Mouse (Mus musculus) forebrain, embryonic 10.5 days (tissue): ENCODE results near the gene Myof. TPM values are rescaled to one million over a fixed set of nuclear protein-coding genes. Genes with fewer than 3 reads are reported as not detected.

ENCODE experiments used
- DNase-seq: peaks from one replicate; pipeline ENCODE4 v3.0.0-alpha.2; 2017; ENCODE audit warnings: low spot score; ENCODE audit errors: extremely low spot score
- H3K27ac ChIP-seq: fragments of 300-500 bp; sonication (generic); 2 replicates; pipeline ENCODE4 v1.5.1; 2016; ENCODE audit warnings: mild to moderate bottlenecking
- H3K27me3 ChIP-seq: fragments of 300-500 bp; sonication (generic); 2 replicates; pipeline ENCODE4 v1.6.1; 2016; ENCODE audit warnings: mild to moderate bottlenecking; ENCODE audit not compliant: poor library complexity, severe bottlenecking
- H3K36me3 ChIP-seq: fragments of 300-500 bp; sonication (generic); replicated peaks from 2 replicates; pipeline ENCODE4 v1.6.1; 2016; ENCODE audit warnings: mild to moderate bottlenecking, moderate library complexity
- H3K4me1 ChIP-seq: fragments of 300-500 bp; sonication (generic); 2 replicates; pipeline ENCODE4 v1.6.1; 2016
- H3K4me3 ChIP-seq: fragments of 300-500 bp; sonication (generic); 2 replicates; pipeline ENCODE4 v1.5.1; 2016; ENCODE audit warnings: mild to moderate bottlenecking, moderate library complexity
- H3K9me3 ChIP-seq: fragments of 300-500 bp; sonication (generic); 2 replicates; pipeline ENCODE4 v1.6.1; 2016; ENCODE audit warnings: mild to moderate bottlenecking, moderate library complexity
- WGBS: fragments of 180-500 bp; shearing (Covaris S2); methylation state at CpG from one replicate; pipeline ENCODE4 v1.1.7; 2016; 5-methylcytosine and 5-hydroxymethylcytosine counted together
- polyA plus RNA-seq: library from polyadenylated mRNA; unstranded; fragments of >200 nt; fragmentation: Nextera tagmentation; extraction: Ambion mirVana; gene quantifications from 2 replicates; pipeline ENCODE4 v1.2.1, GENCODE M21; 2016

Gene Myof
- polyA plus RNA-seq, 1 experiment from 2014 or later: 2.3 TPM

DNA sequence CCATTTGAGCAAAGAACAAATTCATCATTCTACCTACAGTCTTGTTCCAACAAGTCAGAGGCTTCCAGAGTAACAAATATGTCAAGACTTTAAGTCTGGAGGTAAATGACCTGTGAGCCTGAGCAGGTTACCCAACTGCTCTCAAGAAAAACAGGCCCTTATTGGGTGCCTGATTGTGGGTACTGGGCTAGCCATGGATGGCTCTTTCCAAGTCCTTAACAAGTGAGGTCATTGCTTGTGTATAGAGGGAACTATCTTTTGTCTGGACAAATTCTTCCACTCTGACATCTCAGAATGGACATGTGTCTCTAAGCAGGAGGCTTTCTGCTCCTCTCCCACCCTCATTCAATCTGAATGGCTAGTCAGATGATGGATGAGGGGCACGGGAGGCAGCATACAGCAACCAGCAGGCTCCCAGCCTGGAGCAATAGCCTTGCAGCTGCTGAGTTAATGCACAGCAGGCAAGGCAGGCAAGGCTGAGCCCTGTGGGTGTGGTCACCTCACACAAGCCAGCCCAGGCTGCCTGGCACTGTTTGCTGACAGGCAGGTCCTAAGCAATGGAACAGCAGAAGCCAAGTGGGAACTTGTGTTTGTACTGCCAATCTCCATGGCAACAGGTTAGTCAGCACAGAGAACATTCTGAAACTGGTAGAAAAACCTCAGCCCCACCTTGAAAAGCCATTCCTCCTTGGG is 28.1 kb downstream of the Myof start:
- WGBS: 13% methylated on average over 1 of the region's 1 CpGs
- Histone ChIP-seq H3K4me1 (peaks cover 17% of the 10 kb centered on the region), H3K4me3 (no peak overlapping the region), H3K9me3 (no peaks in the 10 kb centered on the region), H3K27me3 (no peaks in the 10 kb centered on the region), H3K27ac (0 out of 2 replicates have a peak overlapping the region, but pooled peaks have one; percentile 12), H3K36me3 (no peaks in the 10 kb centered on the region)
- peak; percentile 35 for DNase-seq

DNA sequence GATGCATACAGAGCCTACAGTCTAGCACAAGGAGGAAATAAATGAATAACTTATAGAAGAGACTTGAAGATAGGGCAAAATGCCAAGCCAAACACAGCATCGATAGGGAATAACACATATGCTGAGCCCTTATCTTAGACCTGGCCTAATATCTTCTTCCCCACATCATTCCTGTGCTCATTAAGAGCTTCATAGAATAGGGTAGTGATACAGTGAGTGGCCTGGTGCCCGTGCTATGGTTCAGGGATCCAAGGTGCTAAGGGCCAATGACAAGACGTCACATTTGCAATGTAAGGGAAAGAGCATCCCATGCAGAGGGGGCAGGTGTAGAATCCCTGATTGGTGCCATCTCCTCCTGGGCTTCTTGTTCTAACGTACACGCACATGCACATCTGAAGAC is 28.9 kb downstream of the Myof start:
- WGBS: 94% methylated on average over 5 of the region's 5 CpGs
- Histone ChIP-seq H3K4me3 (no peak overlapping the region), H3K36me3 (no peaks in the 10 kb centered on the region), H3K27me3 (no peaks in the 10 kb centered on the region), H3K4me1 (peaks cover 17% of the 10 kb centered on the region), H3K9me3 (no peaks in the 10 kb centered on the region), H3K27ac (no peak overlapping the region)
- DNase-seq: no peak

DNA sequence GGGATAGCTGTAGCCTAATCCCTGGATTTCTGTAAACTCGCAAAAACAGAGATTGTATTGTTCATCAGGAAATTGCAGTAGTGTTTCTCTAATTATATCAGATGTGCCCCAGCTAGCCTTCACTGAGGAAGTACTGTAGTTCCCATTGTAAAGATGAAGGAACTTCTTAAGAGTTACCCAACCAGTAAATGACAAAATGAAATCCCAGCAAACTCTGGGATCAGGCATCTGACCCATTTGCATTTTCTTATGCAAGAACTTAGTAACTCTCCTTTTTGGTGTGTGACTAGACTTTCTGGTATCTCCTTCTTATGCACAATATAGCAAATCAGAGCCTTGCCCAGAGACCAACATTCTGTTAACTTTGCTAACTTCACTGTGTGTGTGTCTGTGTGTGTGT is 32.0 kb downstream of the Myof start:
- no peaks in the 10 kb centered on the region for H3K27me3 ChIP-seq
- no peaks in the 10 kb centered on the region for H3K9me3 ChIP-seq
- DNase-seq: no peak
- no peak overlapping the region for H3K4me3 ChIP-seq
- WGBS: 86% methylated on average over 1 of the region's 1 CpGs
- no peak overlapping the region for H3K27ac ChIP-seq
- H3K4me1 ChIP-seq: peaks cover 15% of the 10 kb centered on the region
- H3K36me3 ChIP-seq: no peaks in the 10 kb centered on the region

DNA sequence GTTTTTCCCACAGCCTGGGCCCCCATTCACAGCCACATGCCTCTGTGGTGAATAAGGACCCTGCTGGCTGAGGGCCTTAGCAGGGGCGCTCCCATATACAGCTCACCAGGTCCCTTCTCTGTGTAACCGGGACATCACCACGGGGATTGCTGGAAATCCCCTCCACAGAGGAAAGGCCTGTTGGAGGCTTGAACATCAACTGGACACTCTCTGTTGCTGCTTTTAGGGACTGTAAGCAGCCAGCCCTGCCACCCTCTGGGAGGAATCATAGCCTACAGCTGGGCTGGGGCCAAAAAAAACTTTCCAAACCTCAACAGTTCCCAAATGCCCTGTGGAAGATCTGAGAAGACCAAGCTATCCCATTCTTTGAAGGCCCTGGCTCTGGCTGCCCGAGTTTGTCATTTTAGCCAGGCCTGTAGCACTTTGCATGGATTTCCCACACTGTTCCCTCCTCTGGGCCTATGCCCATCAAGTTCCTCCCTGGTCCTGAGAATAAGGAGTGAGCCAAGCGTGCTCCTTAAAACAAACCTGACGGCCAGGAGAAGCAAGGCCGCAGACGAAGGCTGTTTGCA is 38.5 kb downstream of the Myof start:
- 91% methylated on average over 8 of the region's 8 CpGs for WGBS
- H3K36me3 ChIP-seq: no peaks in the 10 kb centered on the region
- H3K4me1 ChIP-seq: no peaks in the 10 kb centered on the region
- H3K27me3 ChIP-seq: no peaks in the 10 kb centered on the region
- no peak for DNase-seq
- no peaks in the 10 kb centered on the region for H3K9me3 ChIP-seq
- H3K4me3 ChIP-seq: no peak overlapping the region
- H3K27ac ChIP-seq: no peak overlapping the region

DNA sequence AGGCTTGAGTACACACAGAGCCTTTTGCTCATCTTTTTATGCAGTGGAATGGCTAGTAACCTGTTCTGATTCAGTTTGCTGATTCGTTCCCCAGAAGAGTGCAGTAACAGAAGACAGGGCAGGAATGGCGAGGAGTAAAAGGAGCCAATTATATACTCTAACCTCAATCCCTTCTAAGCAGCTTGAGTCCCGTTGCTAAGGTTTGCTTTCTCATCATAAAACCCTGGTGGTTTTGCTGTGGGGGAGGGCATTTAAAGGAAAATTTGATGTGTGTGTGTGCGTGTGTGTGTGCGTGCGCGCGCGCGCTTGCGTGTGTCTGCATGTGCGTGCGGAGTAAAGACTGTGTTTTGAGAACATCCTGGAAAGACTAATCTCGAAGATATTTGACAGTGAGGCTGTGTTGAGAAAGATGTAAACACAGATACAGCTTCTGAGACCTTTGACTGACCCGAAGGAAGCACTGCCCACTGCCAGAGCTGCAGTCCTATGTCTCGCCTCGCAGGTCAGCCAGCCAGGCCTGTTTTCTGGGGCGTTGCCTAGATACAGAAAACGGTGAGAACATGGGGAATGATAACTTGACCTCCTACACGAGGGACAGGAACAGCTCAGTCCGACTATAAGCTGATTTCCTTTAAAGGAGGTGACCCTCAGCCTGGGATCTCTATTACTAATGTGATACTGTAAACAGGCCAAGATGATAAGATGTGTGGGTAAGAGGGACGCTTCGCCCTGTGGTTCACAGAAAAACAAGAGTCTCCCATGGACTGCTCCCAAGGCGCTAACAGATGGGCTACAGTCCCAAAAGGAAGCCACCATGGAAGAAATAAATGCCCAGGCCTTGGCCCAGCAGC is 39.5 kb downstream of the Myof start:
- Histone ChIP-seq H3K36me3 (no peaks in the 10 kb centered on the region), H3K27me3 (no peaks in the 10 kb centered on the region), H3K4me1 (no peaks in the 10 kb centered on the region), H3K27ac (no peak overlapping the region), H3K4me3 (no peak overlapping the region), H3K9me3 (no peaks in the 10 kb centered on the region)
- DNase-seq: no peak
- WGBS: 84% methylated on average over 24 of the region's 24 CpGs

DNA sequence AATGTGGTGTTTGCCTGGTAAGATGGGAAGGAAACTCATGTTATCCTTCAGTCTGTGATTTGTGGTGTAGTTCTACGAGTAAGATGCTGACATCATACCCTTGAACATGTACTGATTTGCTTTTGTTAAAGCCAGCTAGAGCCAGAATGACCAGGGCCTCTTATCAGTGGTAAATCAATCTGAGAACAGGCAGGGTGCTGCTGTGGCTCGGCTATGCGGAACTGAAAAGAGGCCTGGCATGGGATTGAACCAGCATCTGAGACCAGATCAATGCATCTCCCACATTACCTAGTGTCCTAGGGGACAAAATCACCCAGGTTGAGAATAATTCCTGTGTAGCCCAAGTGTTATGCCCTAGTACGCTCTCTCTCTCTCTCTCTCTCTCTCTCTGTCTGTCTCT is 40.6 kb downstream of the Myof start:
- Histone ChIP-seq H3K36me3 (no peaks in the 10 kb centered on the region), H3K4me1 (no peaks in the 10 kb centered on the region), H3K27ac (no peak overlapping the region), H3K9me3 (no peaks in the 10 kb centered on the region), H3K27me3 (no peaks in the 10 kb centered on the region), H3K4me3 (no peak overlapping the region)
- no peak for DNase-seq
- 88% methylated on average over 4 of the region's 4 CpGs for WGBS

DNA sequence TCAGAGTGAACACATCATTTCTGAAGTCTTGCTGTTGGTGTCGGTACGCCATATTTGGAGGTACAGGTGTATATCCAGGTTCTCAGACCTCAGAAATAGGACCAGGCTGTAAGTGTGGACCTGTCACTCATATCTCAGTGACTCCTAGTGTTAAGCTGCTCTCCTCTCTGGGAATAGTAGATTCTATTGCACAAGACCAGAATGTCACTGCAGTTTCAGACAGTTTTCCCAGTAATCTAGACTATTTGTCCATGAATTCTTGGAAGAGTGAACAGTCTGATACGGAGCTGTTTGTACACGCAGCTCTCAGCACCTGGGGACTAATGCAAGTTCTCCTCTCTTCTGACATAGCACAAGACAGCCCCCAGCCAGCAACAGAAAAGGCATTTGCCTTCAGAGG is 42.4 kb downstream of the Myof start:
- no peaks in the 10 kb centered on the region for H3K4me1 ChIP-seq
- no peaks in the 10 kb centered on the region for H3K9me3 ChIP-seq
- H3K27ac ChIP-seq: no peak overlapping the region
- H3K4me3 ChIP-seq: no peak overlapping the region
- no peaks in the 10 kb centered on the region for H3K27me3 ChIP-seq
- 94% methylated on average over 4 of the region's 4 CpGs for WGBS
- H3K36me3 ChIP-seq: no peaks in the 10 kb centered on the region
- DNase-seq: no peak

DNA sequence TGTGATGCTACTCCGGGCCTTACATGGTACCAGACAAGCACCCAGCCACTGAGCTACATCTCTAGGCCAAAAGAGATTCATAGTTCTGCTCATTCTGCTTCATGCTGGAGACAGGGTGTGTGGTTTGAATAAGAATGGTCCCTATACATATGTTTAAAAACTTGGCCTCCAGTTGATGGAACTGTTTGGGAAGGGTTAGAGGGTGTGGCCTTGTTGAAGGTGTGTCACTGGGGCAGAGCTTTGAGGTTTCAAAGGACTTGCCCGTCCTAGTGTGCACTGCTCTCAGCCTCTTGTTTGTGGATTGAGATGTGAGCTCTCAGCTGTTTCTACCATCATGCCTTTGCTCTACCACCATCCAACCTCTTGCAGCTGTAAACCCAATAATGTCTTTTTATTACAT is 43.4 kb downstream of the Myof start:
- H3K4me1 ChIP-seq: no peaks in the 10 kb centered on the region
- no peaks in the 10 kb centered on the region for H3K36me3 ChIP-seq
- H3K9me3 ChIP-seq: no peaks in the 10 kb centered on the region
- no peaks in the 10 kb centered on the region for H3K27me3 ChIP-seq
- DNase-seq: no peak
- no peak overlapping the region for H3K4me3 ChIP-seq
- 95% methylated on average over 2 of the region's 2 CpGs for WGBS
- no peak overlapping the region for H3K27ac ChIP-seq

DNA sequence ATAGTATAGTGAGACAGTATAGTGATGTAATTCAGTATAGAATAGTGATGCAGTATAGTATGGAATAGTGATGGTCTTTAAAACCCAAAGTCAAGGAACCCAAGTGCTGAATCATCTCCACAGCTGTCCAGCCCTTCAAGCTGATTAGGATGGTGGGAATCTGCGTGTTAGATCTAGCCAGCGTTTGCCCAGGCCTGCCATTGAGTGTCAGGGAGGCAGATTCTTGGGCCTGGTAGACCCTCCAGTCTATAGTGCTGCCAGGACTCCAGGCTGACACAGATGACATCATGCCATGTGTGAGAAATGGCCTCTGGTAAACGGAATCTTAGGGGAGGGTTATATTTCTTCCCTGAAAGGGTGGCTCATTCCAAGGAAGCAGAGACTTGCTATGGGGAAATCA is 49.1 kb downstream of the Myof start:
- Histone ChIP-seq H3K4me1 (peaks cover 4% of the 10 kb centered on the region; the same call in 1 of the 2 replicates), H3K27me3 (no peaks in the 10 kb centered on the region), H3K27ac (no peak overlapping the region), H3K9me3 (no peaks in the 10 kb centered on the region), H3K4me3 (no peak overlapping the region), H3K36me3 (no peaks in the 10 kb centered on the region)
- DNase-seq: no peak
- 84% methylated on average over 3 of the region's 3 CpGs for WGBS

DNA sequence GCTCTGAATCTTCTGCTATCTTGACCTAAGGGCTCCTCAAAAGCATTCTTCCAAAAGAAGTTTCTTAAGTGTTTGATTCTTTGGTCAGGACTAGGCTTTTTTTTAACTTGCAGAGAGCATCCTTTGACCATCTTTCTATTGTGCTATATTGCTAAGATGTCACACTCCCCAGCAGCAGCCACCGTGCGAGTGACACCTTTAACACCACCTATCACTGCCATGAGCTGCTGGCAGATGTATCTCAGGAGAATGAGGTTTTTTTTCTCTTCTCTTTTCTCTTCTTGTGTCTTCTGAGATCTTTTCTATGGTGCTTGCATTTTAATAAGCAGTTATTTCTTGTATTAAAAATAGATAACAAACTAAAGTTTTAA is 51.2 kb downstream of the Myof start:
- Histone ChIP-seq H3K27ac (no peak overlapping the region), H3K4me3 (no peak overlapping the region), H3K27me3 (no peaks in the 10 kb centered on the region), H3K4me1 (peaks cover 4% of the 10 kb centered on the region; the same call in 1 of the 2 replicates), H3K9me3 (no peaks in the 10 kb centered on the region), H3K36me3 (no peaks in the 10 kb centered on the region)
- WGBS: 89% methylated on average over 2 of the region's 2 CpGs
- DNase-seq: no peak

DNA sequence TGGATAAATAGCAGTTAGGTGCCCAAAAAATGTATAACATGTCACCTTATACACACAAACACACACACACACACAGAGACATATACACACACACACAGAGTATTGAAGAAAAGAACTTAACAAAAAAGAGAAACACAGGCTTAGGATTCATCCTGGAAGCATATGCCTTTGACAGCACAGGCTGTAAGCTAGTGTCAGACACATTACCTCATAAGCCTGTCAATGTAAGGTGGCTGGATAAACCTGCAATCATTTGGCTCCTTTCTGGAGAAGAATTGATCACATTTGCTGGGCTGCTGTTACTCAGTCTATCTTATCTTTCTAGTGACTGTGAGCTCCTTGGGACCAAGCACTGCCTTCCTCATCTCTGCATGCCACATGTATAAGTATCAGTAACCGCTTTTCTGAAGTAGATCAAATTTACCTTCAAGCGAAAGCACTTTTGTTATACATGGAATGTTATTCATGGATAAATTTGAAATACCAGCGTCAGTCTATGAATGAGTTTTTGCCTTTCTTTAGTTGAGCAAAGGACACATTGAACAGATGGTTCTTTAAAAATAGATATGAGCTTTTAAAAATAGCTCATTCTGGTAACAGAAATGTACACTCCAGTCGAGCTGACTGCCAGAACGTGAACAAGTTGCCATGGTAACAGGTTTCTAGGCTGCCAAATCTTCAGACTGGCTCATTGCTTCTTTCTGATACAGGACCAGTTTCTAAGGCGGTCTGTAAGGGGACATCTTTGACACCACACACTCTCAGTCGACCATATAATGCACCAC is 51.8 kb downstream of the Myof start:
- Histone ChIP-seq H3K9me3 (no peaks in the 10 kb centered on the region), H3K4me1 (peaks cover 4% of the 10 kb centered on the region; the same call in 1 of the 2 replicates), H3K4me3 (no peak overlapping the region), H3K36me3 (no peaks in the 10 kb centered on the region), H3K27me3 (no peaks in the 10 kb centered on the region), H3K27ac (no peak overlapping the region)
- WGBS: 61% methylated on average over 7 of the region's 7 CpGs
- DNase-seq: no peak

DNA sequence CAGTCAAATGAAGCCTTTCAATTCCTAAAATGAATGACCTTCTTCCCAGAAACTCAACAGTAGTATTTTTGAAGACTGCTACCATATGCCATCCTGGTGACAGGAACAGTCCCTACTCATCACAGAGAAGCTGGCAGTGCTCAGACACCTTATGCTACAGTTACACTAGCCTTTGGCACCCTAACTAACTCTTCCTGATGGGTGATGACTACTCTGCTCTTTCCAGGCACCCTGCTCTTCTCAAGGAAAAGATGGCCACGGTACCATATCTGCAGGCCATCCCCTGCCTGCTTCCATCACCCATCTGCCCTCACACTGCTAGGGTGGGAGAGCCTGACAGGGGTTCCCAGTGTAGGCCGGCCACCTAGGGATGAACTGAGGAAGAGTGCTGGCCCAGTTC is 53.4 kb downstream of the Myof start:
- DNase-seq: no peak
- Histone ChIP-seq H3K27me3 (no peaks in the 10 kb centered on the region), H3K4me3 (no peak overlapping the region), H3K4me1 (peaks cover 4% of the 10 kb centered on the region; the same call in 1 of the 2 replicates), H3K27ac (no peak overlapping the region), H3K9me3 (no peaks in the 10 kb centered on the region), H3K36me3 (no peaks in the 10 kb centered on the region)
- WGBS: 86% methylated on average over 2 of the region's 2 CpGs
